Mouse (Mus musculus) liver, embryonic 14.5 days (tissue): ENCODE results near the gene Mrpl1.

Experiments
- CTCF ChIP-seq: IDR thresholded peaks from 2 replicates; pipeline ENCODE4 v1.5.1; 2016; ENCODE audit warnings: antibody characterized with exemption, low read depth, control low read depth
- EP300 ChIP-seq: IDR thresholded peaks from 2 replicates; pipeline ENCODE4 v1.6.1; 2016; ENCODE audit warnings: antibody characterized with exemption, low read depth

DNA sequence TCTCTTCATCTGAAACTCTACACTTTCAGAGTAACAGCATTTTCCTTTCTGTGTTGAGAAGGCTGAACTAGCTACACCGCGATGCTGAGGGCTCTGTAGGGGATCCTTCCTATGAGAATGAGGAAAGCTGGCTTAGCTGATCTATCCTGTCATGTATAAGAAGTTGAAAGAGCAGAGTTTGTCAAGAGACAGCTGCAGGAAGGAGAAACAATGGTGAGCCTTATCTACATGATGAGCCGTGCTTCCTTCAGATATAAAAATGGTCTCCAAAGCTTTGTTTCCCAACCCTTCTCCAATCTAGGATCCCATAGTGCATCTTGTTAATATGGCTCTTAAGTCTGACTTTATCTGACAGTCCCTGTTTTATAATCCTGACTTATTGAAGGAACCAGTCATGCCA is 38.9 kb upstream of the Mrpl1 start:
- no peak for TF ChIP-seq CTCF
- no peak for TF ChIP-seq EP300
